Mouse (Mus musculus): ENCODE data around the gene Npvf.

- TF ChIP-seq CTCF (IDR thresholded peaks at IDR 0.05; ENCODE audit: low read depth, low read length) (no peak; the same call in 1 of the 2 replicates), POLR2AphosphoS5 (IDR thresholded peaks at IDR 0.05; ENCODE audit: insufficient replicate concordance, low read depth, low read length) (no peak), GATA1 (IDR thresholded peaks at IDR 0.05; ENCODE audit: borderline replicate concordance, low read length) (no peak), TAL1 (conservative IDR thresholded peaks at IDR 0.05; ENCODE audit: low read depth, low read length) (no peak), GATA2 (IDR thresholded peaks at IDR 0.05; ENCODE audit: borderline replicate concordance, low read depth, low read length) (no peak)
Measured at GRCm38 (mm10) chr6:50640377-50640776, 13.9 kb downstream of the Npvf start.
